Mouse (Mus musculus) forebrain, postnatal 0 days (tissue): ENCODE measurements around the gene Grm4. TPM values are rescaled to one million over a fixed set of nuclear protein-coding genes. Genes with fewer than 3 reads are reported as not detected.

Source experiments
- ATAC-seq: fragments of 200-750 bp; cut with Nextera tagmentation; 2 replicates; pipeline ENCODE4 v1.8.0; 2017; ENCODE audit warnings: mild to moderate bottlenecking, moderate library complexity
- DNase-seq: peaks from one replicate; pipeline ENCODE4 v3.0.0-alpha.2; 2015
- H3K27ac ChIP-seq: fragments of 300-500 bp; sonication (generic); 2 replicates; pipeline ENCODE4 v1.5.1; 2014; ENCODE audit warnings: low read depth, mild to moderate bottlenecking, antibody characterized with exemption, low read length, moderate library complexity, mixed read lengths
- H3K27me3 ChIP-seq: fragments of 300-500 bp; sonication (generic); 2 replicates; pipeline ENCODE4 v1.6.1; 2014; ENCODE audit warnings: mild to moderate bottlenecking, low read length, mixed read lengths; ENCODE audit not compliant: insufficient read depth
- H3K36me3 ChIP-seq: fragments of 300-500 bp; sonication (generic); 2 replicates; pipeline ENCODE4 v1.6.1; 2014; ENCODE audit warnings: mild to moderate bottlenecking, moderate library complexity; ENCODE audit not compliant: insufficient read depth
- H3K4me1 ChIP-seq: fragments of 300-500 bp; sonication (generic); 2 replicates; pipeline ENCODE4 v1.6.1; 2014; ENCODE audit warnings: antibody characterized with exemption; ENCODE audit not compliant: insufficient read depth
- H3K4me2 ChIP-seq: fragments of 300-500 bp; sonication (generic); 2 replicates; pipeline ENCODE4 v1.6.1; 2014; ENCODE audit warnings: low read depth, mild to moderate bottlenecking, moderate library complexity
- H3K4me3 ChIP-seq: fragments of 300-500 bp; sonication (generic); 2 replicates; pipeline ENCODE4 v1.5.1; 2014; ENCODE audit warnings: low read depth, low read length, mixed read lengths
- H3K9ac ChIP-seq: fragments of 300-500 bp; sonication (generic); 2 replicates; pipeline ENCODE4 v1.6.1; 2014; ENCODE audit warnings: mild to moderate bottlenecking
- H3K9me3 ChIP-seq: fragments of 300-500 bp; sonication (generic); 2 replicates; pipeline ENCODE4 v1.6.1; 2016; ENCODE audit warnings: low read length
- CTCF ChIP-seq: sonication (generic); IDR thresholded peaks from 2 replicates; pipeline ENCODE4 v1.5.1; 2016; ENCODE audit warnings: antibody characterized with exemption, control low read depth, low read depth
- WGBS: fragments of 180-500 bp; shearing (Covaris S2); extraction: QIAGEN DNeasy Blood & Tissue Kit; methylation state at CpG from one replicate; pipeline ENCODE4 v1.1.7; 2014; 5-methylcytosine and 5-hydroxymethylcytosine counted together
- polyA plus RNA-seq: library from polyadenylated mRNA; unstranded; fragments of >200 nt; fragmentation: Nextera tagmentation; extraction: Ambion mirVana; gene quantifications from 2 replicates; pipeline ENCODE4 v1.2.1, GENCODE M21; 2015
- total RNA-seq: library from RNA; depleted of rRNA; stranded (reverse); fragments of >200 nt; gene quantifications from 2 replicates; pipeline ENCODE4 v1.2.3, GENCODE M21; 2014

Gene Grm4
- total and polyA plus RNA-seq, 2 experiments from 2014 or later, result 5.5 to 14.5 TPM

- 2% methylated on average over 24 of the region's 27 CpGs for WGBS
- peak overlapping the region; percentile 43 for H3K4me2 ChIP-seq
- peak; percentile 56 for ATAC-seq
- TF ChIP-seq CTCF, result peak; percentile 99
- no peak overlapping the region for H3K27ac ChIP-seq
- peak; percentile 82 for DNase-seq
- no peak overlapping the region for H3K9ac ChIP-seq
- H3K9me3 ChIP-seq, result no peaks in the 10 kb centered on the region
- H3K36me3 ChIP-seq, result no peaks in the 10 kb centered on the region
- no peak overlapping the region for H3K4me3 ChIP-seq
- H3K4me1 ChIP-seq, result no peaks in the 10 kb centered on the region
- H3K27me3 ChIP-seq, result peaks cover 17% of the 10 kb centered on the region; the same call in 1 of the 2 replicates
Measured at GRCm38 (mm10) chr17:27520557-27520956, 646 bp downstream of the Grm4 start.

GRCm38 (mm10) chr17:27518700-27519595 is 2.3 kb downstream of the Grm4 start:
- no peak overlapping the region for H3K4me2 ChIP-seq
- H3K4me3 ChIP-seq, result no peak overlapping the region
- no peak for DNase-seq
- H3K9ac ChIP-seq, result peak overlapping the region; percentile 35; the same call in 1 of the 2 replicates
- no peak for TF ChIP-seq CTCF
- H3K36me3 ChIP-seq, result no peaks in the 10 kb centered on the region
- H3K4me1 ChIP-seq, result no peaks in the 10 kb centered on the region
- H3K9me3 ChIP-seq, result no peaks in the 10 kb centered on the region
- no peak overlapping the region for H3K27ac ChIP-seq
- ATAC-seq, result no peak
- H3K27me3 ChIP-seq, result peaks cover 26% of the 10 kb centered on the region; the same call in 1 of the 2 replicates
- WGBS, result 32% methylated on average over 15 of the region's 15 CpGs

- H3K9ac ChIP-seq, result peak overlapping the region; percentile 35; the same call in 1 of the 2 replicates
- TF ChIP-seq CTCF, result no peak
- H3K36me3 ChIP-seq, result no peaks in the 10 kb centered on the region
- no peak for DNase-seq
- no peaks in the 10 kb centered on the region for H3K4me1 ChIP-seq
- 8% methylated on average over 9 of the region's 9 CpGs for WGBS
- peaks cover 32% of the 10 kb centered on the region for H3K27me3 ChIP-seq
- H3K27ac ChIP-seq, result no peak overlapping the region
- ATAC-seq, result no peak; the same call in 1 of the 2 replicates
- H3K4me3 ChIP-seq, result no peak overlapping the region
- no peaks in the 10 kb centered on the region for H3K9me3 ChIP-seq
- H3K4me2 ChIP-seq, result no peak overlapping the region
Measured at GRCm38 (mm10) chr17:27518296-27518695, 2.9 kb downstream of the Grm4 start.

GRCm38 (mm10) chr17:27513916-27514762 is 7.1 kb downstream of the Grm4 start:
- Histone ChIP-seq H3K4me3 (peak overlapping the region; percentile 62), H3K4me2 (peak overlapping the region; percentile 98), H3K27me3 (peaks cover 24% of the 10 kb centered on the region), H3K9me3 (no peaks in the 10 kb centered on the region), H3K27ac (no peak overlapping the region), H3K4me1 (no peaks in the 10 kb centered on the region), H3K9ac (no peak overlapping the region), H3K36me3 (no peaks in the 10 kb centered on the region)
- TF ChIP-seq CTCF, result peak; percentile 73
- ATAC-seq, result peak; percentile 48
- whole genome bisulfite sequencing, result 32% methylated on average over 27 of the region's 27 CpGs
- DNase-seq, result peak; percentile 48

GRCm38 (mm10) chr17:27513279-27513915 is 7.8 kb downstream of the Grm4 start:
- Histone ChIP-seq H3K9me3 (no peaks in the 10 kb centered on the region), H3K4me3 (peak overlapping the region; percentile 62), H3K4me1 (no peaks in the 10 kb centered on the region), H3K4me2 (peak overlapping the region; percentile 98), H3K27me3 (peaks cover 24% of the 10 kb centered on the region), H3K9ac (peak overlapping the region; percentile 60), H3K36me3 (no peaks in the 10 kb centered on the region), H3K27ac (no peak overlapping the region)
- TF ChIP-seq CTCF, result no peak
- DNase-seq (peak; percentile 38), ATAC-seq (peak; percentile 54; the same call in 1 of the 2 replicates)
- under 1% methylated on average over 32 of the region's 66 CpGs for WGBS

- Histone ChIP-seq H3K4me2 (peak overlapping the region; percentile 98), H3K27me3 (peaks cover 24% of the 10 kb centered on the region), H3K36me3 (no peaks in the 10 kb centered on the region), H3K4me1 (no peaks in the 10 kb centered on the region), H3K9ac (peak overlapping the region; percentile 60), H3K4me3 (peak overlapping the region; percentile 62), H3K9me3 (no peaks in the 10 kb centered on the region), H3K27ac (peak overlapping the region; percentile 30; the same call in 1 of the 2 replicates)
- TF ChIP-seq CTCF, result no peak
- DNase-seq (no peak), ATAC-seq (peak; percentile 42; the same call in 1 of the 2 replicates)
- 3% methylated on average over 67 of the region's 78 CpGs for WGBS
Measured at GRCm38 (mm10) chr17:27512619-27513161, 8.5 kb downstream of the Grm4 start.
